28 mouse cellular contexts compared by ENCODE assay signal in genomic region chr1:62416627-62417374, GRCm38 (mm10).
DNase-seq lines count a peak whose midpoint lies in the region; ATAC-seq and TF ChIP-seq lines count a peak whose summit lies in the region.
"Had no signal": no experiment of that assay in that cellular context is flagged by ENCODE, and none has a peak within 500 bp of the region (broad histone marks: within the 10 kb centered on the region; RNA-seq: fewer than 3 reads in every experiment).

No protein-coding gene starts in this region.

- TF ChIP-seq POLR2A in kidney, adult 2 months (IDR thresholded peaks at IDR 0.05; ENCODE audit: low read depth, low read length) = no peak
- no peak for TF ChIP-seq POLR2A in CH12.LX (IDR thresholded peaks at IDR 0.05; ENCODE audit: low read depth, low read length)

- DNase-seq in kidney, adult 2 months = no peak
- DNase-seq in CH12.LX (ENCODE audit: extremely low read depth) (no peak), adipocyte (ENCODE audit: low spot score) (peak; percentile 4)
- DNase-seq in midbrain, postnatal 0 days (ENCODE audit: low spot score) = no peak
- no peak for DNase-seq in cerebellum, adult 9-10 months
- no peak for DNase-seq in layer of hippocampus, postnatal 25 days (ENCODE audit: extremely low spot score in 1 of 2, low spot score in 1 of 2)
- DNase-seq: adrenal gland, adult 2 months; B cell, adult 2 months; cerebellum, adult 8-10 months; cerebellum, postnatal 36 days; forebrain, postnatal 0 days; gastrocnemius, postnatal 14 days; heart, postnatal 4 days; kidney, adult 9 months; kidney, postnatal 14 days; lung, postnatal 4 days; thymus, postnatal 4 days had no signal

- no peak overlapping the region for H3K9ac ChIP-seq in kidney, embryonic 14.5 days (ENCODE audit: low read depth, low read length)
- H3K9ac ChIP-seq in CH12.LX (ENCODE audit: insufficient read depth, low read depth) = 0 out of 2 replicates have a peak overlapping the region, but pooled peaks have one; percentile 26
- H3K9ac ChIP-seq in midbrain, postnatal 0 days (replicated peaks; ENCODE audit: low read length, poor library complexity, severe bottlenecking) = no peak overlapping the region
- H3K9ac ChIP-seq: embryonic facial prominence, embryonic 12.5 days; forebrain, embryonic 12.5 days; forebrain, postnatal 0 days; heart, embryonic 12.5 days; hindbrain, embryonic 13.5 days; limb, embryonic 13.5 days; midbrain, embryonic 12.5 days; neural tube, embryonic 15.5 days had no signal

- H3K9me3 ChIP-seq in kidney, embryonic 14.5 days (ENCODE audit: control insufficient read depth, low read length) = no peaks in the 10 kb centered on the region
- no peaks in the 10 kb centered on the region for H3K9me3 ChIP-seq in CH12.LX (replicated peaks; ENCODE audit: low read length)
- H3K9me3 ChIP-seq in midbrain, postnatal 0 days (ENCODE audit: low read length) = no peaks in the 10 kb centered on the region
- H3K9me3 ChIP-seq: embryonic facial prominence, embryonic 12.5 days; forebrain, embryonic 12.5 days; heart, embryonic 12.5 days; hindbrain, embryonic 13.5 days; limb, embryonic 13.5 days; midbrain, embryonic 12.5 days; neural tube, embryonic 15.5 days had no signal

- peak overlapping the region; percentile 9; the same call in 1 of the 2 replicates for H3K27ac ChIP-seq in kidney, adult 2 months (ENCODE audit: insufficient read depth, low read depth, low read length)
- H3K27ac ChIP-seq in kidney, embryonic 14.5 days (ENCODE audit: low read depth, low read length) = no peak overlapping the region
- no peak overlapping the region for H3K27ac ChIP-seq in CH12.LX (ENCODE audit: insufficient read depth, low read depth)
- no peak overlapping the region for H3K27ac ChIP-seq in midbrain, postnatal 0 days (ENCODE audit: low read depth, low read length)
- H3K27ac ChIP-seq: embryonic facial prominence, embryonic 12.5 days; forebrain, embryonic 12.5 days; hindbrain, embryonic 13.5 days; limb, embryonic 13.5 days; midbrain, embryonic 12.5 days; neural tube, embryonic 15.5 days had no signal

- no peak overlapping the region for H3K4me2 ChIP-seq in kidney, embryonic 14.5 days (replicated peaks; ENCODE audit: low read depth, low read length)
- 0 out of 2 replicates have a peak overlapping the region, but pooled peaks have one; percentile 1 for H3K4me2 ChIP-seq in CH12.LX (ENCODE audit: insufficient read depth, low read depth, poor library complexity, severe bottlenecking)
- H3K4me2 ChIP-seq in midbrain, postnatal 0 days (ENCODE audit: low read depth, low read length, poor library complexity, severe bottlenecking) = no peak overlapping the region
- H3K4me2 ChIP-seq: embryonic facial prominence, embryonic 12.5 days; forebrain, embryonic 12.5 days; heart, embryonic 12.5 days; hindbrain, embryonic 13.5 days; limb, embryonic 13.5 days; liver, embryonic 11.5 days; midbrain, embryonic 12.5 days; neural tube, embryonic 15.5 days had no signal

- no peak for TF ChIP-seq RAD21 in CH12.LX (IDR thresholded peaks at IDR 0.05; ENCODE audit: low read depth, low read length)

- H3K79me2 ChIP-seq in CH12.LX (replicated peaks; ENCODE audit: control insufficient read depth, extremely low read depth, insufficient read depth, poor library complexity, severe bottlenecking) = no peaks in the 10 kb centered on the region

- no peaks in the 10 kb centered on the region for H3K27me3 ChIP-seq in kidney, adult 2 months (replicated peaks; ENCODE audit: control insufficient read depth, insufficient read depth, low read length)
- H3K27me3 ChIP-seq in kidney, embryonic 14.5 days (ENCODE audit: control insufficient read depth, insufficient read depth, low read length) = no peaks in the 10 kb centered on the region
- H3K27me3 ChIP-seq in CH12.LX (replicated peaks) = no peaks in the 10 kb centered on the region
- no peaks in the 10 kb centered on the region for H3K27me3 ChIP-seq in midbrain, postnatal 0 days (ENCODE audit: insufficient read depth, low read length)
- H3K27me3 ChIP-seq: embryonic facial prominence, embryonic 12.5 days; heart, embryonic 12.5 days; hindbrain, embryonic 13.5 days; limb, embryonic 13.5 days; megakaryocyte, embryonic 14.5 days; midbrain, embryonic 12.5 days; neural tube, embryonic 15.5 days had no signal

- no peak for TF ChIP-seq EP300 in CH12.LX (IDR thresholded peaks at IDR 0.05; ENCODE audit: low read length)

- H3K36me3 ChIP-seq in kidney, adult 2 months (ENCODE audit: control insufficient read depth, insufficient read depth, low read length) = no peaks in the 10 kb centered on the region
- no peaks in the 10 kb centered on the region for H3K36me3 ChIP-seq in kidney, embryonic 14.5 days (ENCODE audit: control insufficient read depth, insufficient read depth, low read length)
- H3K36me3 ChIP-seq in CH12.LX (replicated peaks in 1 of 2; ENCODE audit: control insufficient read depth in 1 of 2, insufficient read depth in 1 of 2, low read length in 1 of 2) = no peaks in the 10 kb centered on the region
- H3K36me3 ChIP-seq in midbrain, postnatal 0 days (ENCODE audit: insufficient read depth, low read length) = no peaks in the 10 kb centered on the region
- H3K36me3 ChIP-seq: embryonic facial prominence, embryonic 12.5 days; forebrain, embryonic 12.5 days; heart, embryonic 12.5 days; hindbrain, embryonic 13.5 days; limb, embryonic 13.5 days; midbrain, embryonic 12.5 days; neural tube, embryonic 15.5 days had no signal

- no peak overlapping the region for H3K4me3 ChIP-seq in kidney, adult 2 months (ENCODE audit: insufficient read depth, low read depth, low read length)
- no peak overlapping the region for H3K4me3 ChIP-seq in kidney, embryonic 14.5 days (ENCODE audit: low read length)
- no peak overlapping the region for H3K4me3 ChIP-seq in CH12.LX (replicated peaks in 1 of 3; ENCODE audit: low read depth in 2 of 3, low read length in 2 of 3, poor library complexity in 1 of 3)
- H3K4me3 ChIP-seq in midbrain, postnatal 0 days (ENCODE audit: low read depth, low read length) = no peak overlapping the region
- H3K4me3 ChIP-seq: embryonic facial prominence, embryonic 12.5 days; forebrain, embryonic 12.5 days; heart, embryonic 12.5 days; hindbrain, embryonic 13.5 days; limb, embryonic 13.5 days; megakaryocyte, embryonic 14.5 days; midbrain, embryonic 12.5 days; neural tube, embryonic 15.5 days had no signal

- WGBS in kidney, adult 2 months = 75% methylated on average over 10 of the region's 10 CpGs
- WGBS in kidney, embryonic 14.5 days = 85% methylated on average over 10 of the region's 10 CpGs
- WGBS in midbrain, postnatal 0 days = 90% methylated on average over 10 of the region's 10 CpGs

- ATAC-seq in kidney, embryonic 14.5 days (ENCODE audit: low FRiP score, low TSS enrichment) = no peak
- no peak for ATAC-seq in midbrain, postnatal 0 days (ENCODE audit: low FRiP score)
- ATAC-seq: forebrain, postnatal 0 days; intestine, embryonic 16.5 days had no signal

- in situ Hi-C loops in CH12.LX (cut with MboI; ENCODE audit: low pct_ligation_motif_present, low pct_unique_long_range_greater_than_20kb, low sequenced_read_pairs) = no loop called here

- no peak for TF ChIP-seq CTCF in kidney, adult 2 months (conservative IDR thresholded peaks at IDR 0.05; ENCODE audit: insufficient read depth, insufficient read length, low read depth, low read length)
- no peak for TF ChIP-seq CTCF in CH12.LX (conservative IDR thresholded peaks at IDR 0.05 in 1 of 2, IDR thresholded peaks at IDR 0.05 in 1 of 2; ENCODE audit: low read depth in 2 of 2, low read length in 2 of 2)
- no peak for TF ChIP-seq CTCF in midbrain, postnatal 0 days (IDR thresholded peaks at IDR 0.05)

- dilution Hi-C loops in CH12.LX (cut with MboI; ENCODE audit: extremely low pct_ligation_motif_present, extremely low pct_unique_long_range_greater_than_20kb, low sequenced_read_pairs) = no loop called here

- H3K4me1 ChIP-seq in kidney, adult 2 months (ENCODE audit: control insufficient read depth, insufficient read depth, low read length) = no peaks in the 10 kb centered on the region
- H3K4me1 ChIP-seq in kidney, embryonic 14.5 days (ENCODE audit: control insufficient read depth, insufficient read depth, low read length) = no peaks in the 10 kb centered on the region
- H3K4me1 ChIP-seq in CH12.LX (ENCODE audit: control insufficient read depth in 1 of 2, insufficient read depth in 2 of 2) = peaks cover 0 to 3% of the 10 kb centered on the region in 2 experiments; a peak in 1 of 4 replicates
- no peaks in the 10 kb centered on the region for H3K4me1 ChIP-seq in midbrain, postnatal 0 days (ENCODE audit: insufficient read depth, low read length)
- H3K4me1 ChIP-seq: forebrain, embryonic 12.5 days; hindbrain, embryonic 13.5 days; limb, embryonic 13.5 days; neural tube, embryonic 15.5 days had no signal

TF ChIP-seq in CH12.LX, 34 proteins besides CTCF, POLR2A, EP300 and RAD21:
- no peak for TF ChIP-seq E2F4 (IDR thresholded peaks at IDR 0.05; ENCODE audit: insufficient replicate concordance, low read depth, low read length)
- no peak for TF ChIP-seq JUND (conservative IDR thresholded peaks at IDR 0.05; ENCODE audit: low read depth, low read length)
- no peak for TF ChIP-seq KAT2A (IDR thresholded peaks at IDR 0.05; ENCODE audit: insufficient replicate concordance, low read length)
- TF ChIP-seq ZNF384 (IDR thresholded peaks at IDR 0.05; ENCODE audit: low read depth, low read length) = no peak
- TF ChIP-seq ETS1 (conservative IDR thresholded peaks at IDR 0.05; ENCODE audit: low read depth, low read length) = no peak
- no peak for TF ChIP-seq ZC3H11A (IDR thresholded peaks at IDR 0.05; ENCODE audit: low read depth, low read length)
- TF ChIP-seq MAFK (IDR thresholded peaks at IDR 0.05; ENCODE audit: insufficient replicate concordance, low read length) = no peak
- TF ChIP-seq NELFE (IDR thresholded peaks at IDR 0.05; ENCODE audit: low read depth, low read length) = no peak
- no peak for TF ChIP-seq MEF2A (IDR thresholded peaks at IDR 0.05; ENCODE audit: borderline replicate concordance, low read depth, low read length)
- no peak for TF ChIP-seq HCFC1 (IDR thresholded peaks at IDR 0.05; ENCODE audit: low read depth, low read length)
- TF ChIP-seq BHLHE40 (IDR thresholded peaks at IDR 0.05; ENCODE audit: low read depth, low read length) = no peak
- TF ChIP-seq CHD2 (IDR thresholded peaks at IDR 0.05; ENCODE audit: low read length) = no peak
- no peak for TF ChIP-seq ZKSCAN1 (IDR thresholded peaks at IDR 0.05; ENCODE audit: borderline replicate concordance, low read depth, low read length)
- TF ChIP-seq JUN (IDR thresholded peaks at IDR 0.05; ENCODE audit: insufficient read depth, low read depth, low read length) = no peak
- no peak for TF ChIP-seq RCOR1 (conservative IDR thresholded peaks at IDR 0.05; ENCODE audit: low read depth, low read length)
